Comparison of ENCODE assay signal across 13 mouse cellular contexts in the genomic region with DNA sequence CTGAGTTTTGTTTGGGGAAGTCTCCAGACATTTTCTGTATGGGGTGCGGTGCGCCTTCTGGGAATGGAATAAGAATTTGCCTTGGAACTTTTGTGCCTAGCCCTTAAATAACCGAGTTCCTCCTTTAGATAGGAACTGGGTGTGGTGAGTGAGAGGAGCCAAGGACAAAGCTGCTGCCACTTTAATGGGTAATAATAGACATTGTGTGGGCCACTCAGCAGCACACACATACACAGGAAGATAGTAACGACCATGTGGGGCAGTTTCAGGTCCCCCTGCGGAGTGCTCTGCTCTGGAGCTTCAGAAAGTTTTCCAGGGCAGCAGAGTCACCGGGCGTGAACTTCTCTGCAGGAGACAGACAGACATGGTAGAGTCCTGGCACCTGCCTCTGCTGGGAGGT. TPM values are rescaled to one million over a fixed set of nuclear protein-coding genes. Genes with fewer than 3 reads are reported as not detected.
DNase-seq lines count a peak whose midpoint lies in the region; ATAC-seq and TF ChIP-seq lines count a peak whose summit lies in the region.
"Had no signal": no experiment of that assay in that cellular context is flagged by ENCODE, and none has a peak within 500 bp of the region (broad histone marks: within the 10 kb centered on the region; RNA-seq: fewer than 3 reads in every experiment).

No protein-coding gene starts in this region.

- intact Hi-C loops in heart, postnatal 25 days (cut with DNase I), result no loop called here

- TF ChIP-seq CTCF in lung, adult 2 months (IDR thresholded peaks at IDR 0.05; ENCODE audit: insufficient read depth, low read length), result no peak

- WGBS in lung, adult 2 months, result 43% methylated on average over 7 of the region's 7 CpGs

- H3K4me3 ChIP-seq in lung, adult 2 months (replicated peaks; ENCODE audit: extremely low read depth, low read depth, low read length), result no peak overlapping the region
- H3K4me3 ChIP-seq: midbrain, embryonic 15.5 days; neural tube, embryonic 13.5 days had no signal

- TF ChIP-seq POLR2A in lung, adult 2 months (IDR thresholded peaks at IDR 0.05; ENCODE audit: borderline replicate concordance, extremely low read depth, low read depth, low read length), result no peak

- peaks cover 3% of the 10 kb centered on the region for H3K4me1 ChIP-seq in lung, adult 2 months (ENCODE audit: control insufficient read depth, insufficient read depth, low read length)
- H3K4me1 ChIP-seq: midbrain, embryonic 15.5 days had no signal

- no peak for DNase-seq in frontal cortex, postnatal 36 days (ENCODE audit: low spot score in 2 of 2)
- peak; percentile 15 to 31 for DNase-seq in lung, adult 18-20 months
- DNase-seq in lung, adult 2 months, result no peak
- peak; percentile 44 for DNase-seq in heart, postnatal 25 days (ENCODE audit: low spot score)
- peak; percentile 17 for DNase-seq in testis, postnatal 14 days (ENCODE audit: low spot score)
- DNase-seq in retina, postnatal 1 day, result no peak
- DNase-seq in thymus, postnatal 14 days, result no peak
- DNase-seq: layer of hippocampus, postnatal 36 days had no signal

- peak; percentile 41; the same call in 1 of the 2 replicates for ATAC-seq in frontal cortex, adult (ENCODE audit: low TSS enrichment)
- ATAC-seq: forebrain, embryonic 16.5 days; intestine, embryonic 16.5 days; midbrain, embryonic 15.5 days had no signal

RNA-seq across cellular contexts. Expression of gene Iqck, which starts 34.2 kb away (rescaled TPM):
- 4.6 and 4.8 TPM in 2 replicates for polyA plus RNA-seq in lung, adult 2 months (2012; rRNA removed)
- total RNA-seq in heart, postnatal 25 days (2021), result under 1 TPM; 0.44 to 0.64 TPM

RNA-seq across cellular contexts. Expression of gene Knop1, which starts 34.7 kb away (rescaled TPM):
- 5.5 and 9.5 TPM in 2 replicates for polyA plus RNA-seq in lung, adult 2 months (2012; rRNA removed)
- total RNA-seq in heart, postnatal 25 days (2021), result 10 to 100 TPM; 14.6 to 15.3 TPM

Comparison
In these comparisons a context has a peak if more than half of its experiments do, and no peak if none do; other contexts are left out.
1. DNase-seq: peak in lung, adult 18-20 months (2 of 2), heart, postnatal 25 days (single experiment) and testis, postnatal 14 days (single experiment); none in frontal cortex, postnatal 36 days (0 of 2), lung, adult 2 months (single experiment), retina, postnatal 1 day (single experiment) and thymus, postnatal 14 days (single experiment).